Mouse (Mus musculus) CD4-positive helper T cell, adult 2 months (primary cell): ENCODE measurements around the gene Slc16a8.

Source experiments
- DNase-seq: peaks from one replicate; pipeline ENCODE4 v3.0.0-alpha.2; 2012; ENCODE audit warnings: low read depth, missing footprints, low spot score

The Slc16a8 gene

DNA sequence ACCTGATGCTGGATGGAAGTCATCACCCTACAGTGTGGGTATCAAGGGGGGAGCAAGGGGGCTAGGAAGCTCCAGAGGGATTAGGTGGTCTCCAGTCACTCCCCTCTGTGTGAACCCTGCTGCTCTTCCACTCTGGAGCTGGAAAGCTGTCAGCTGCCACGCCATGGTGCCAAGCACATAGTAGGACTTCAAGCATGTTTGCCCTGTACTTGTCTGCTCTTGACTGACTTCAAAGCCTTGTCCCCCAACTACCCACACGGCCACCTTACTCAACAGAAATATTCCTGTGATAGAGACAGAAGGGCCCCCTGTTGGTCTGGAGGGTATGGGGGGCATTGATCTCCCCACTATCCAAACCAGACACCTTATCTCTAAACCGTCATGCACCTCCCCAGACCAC is 38.4 kb downstream of the Slc16a8 start:
- no peak for DNase-seq

DNA sequence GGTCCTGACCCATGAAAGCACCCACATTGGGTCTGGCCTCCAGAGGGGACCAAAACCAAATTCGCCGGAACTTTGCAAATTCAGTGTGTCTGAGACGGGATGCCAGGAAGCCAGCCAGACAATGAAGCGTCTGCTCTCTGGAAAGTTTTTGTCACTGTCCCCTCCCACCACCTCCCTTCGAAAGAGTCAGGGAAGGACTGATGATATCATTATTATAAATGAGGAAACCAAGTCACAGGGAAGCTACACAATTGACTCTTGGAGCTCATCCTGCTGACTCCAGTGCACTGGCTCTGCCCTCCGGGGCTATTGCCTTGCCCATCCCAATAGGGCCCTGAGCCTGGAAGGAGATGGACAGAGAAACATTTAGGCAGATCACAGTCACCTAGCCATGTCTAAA is 41.0 kb downstream of the Slc16a8 start:
- no peak for DNase-seq

DNA sequence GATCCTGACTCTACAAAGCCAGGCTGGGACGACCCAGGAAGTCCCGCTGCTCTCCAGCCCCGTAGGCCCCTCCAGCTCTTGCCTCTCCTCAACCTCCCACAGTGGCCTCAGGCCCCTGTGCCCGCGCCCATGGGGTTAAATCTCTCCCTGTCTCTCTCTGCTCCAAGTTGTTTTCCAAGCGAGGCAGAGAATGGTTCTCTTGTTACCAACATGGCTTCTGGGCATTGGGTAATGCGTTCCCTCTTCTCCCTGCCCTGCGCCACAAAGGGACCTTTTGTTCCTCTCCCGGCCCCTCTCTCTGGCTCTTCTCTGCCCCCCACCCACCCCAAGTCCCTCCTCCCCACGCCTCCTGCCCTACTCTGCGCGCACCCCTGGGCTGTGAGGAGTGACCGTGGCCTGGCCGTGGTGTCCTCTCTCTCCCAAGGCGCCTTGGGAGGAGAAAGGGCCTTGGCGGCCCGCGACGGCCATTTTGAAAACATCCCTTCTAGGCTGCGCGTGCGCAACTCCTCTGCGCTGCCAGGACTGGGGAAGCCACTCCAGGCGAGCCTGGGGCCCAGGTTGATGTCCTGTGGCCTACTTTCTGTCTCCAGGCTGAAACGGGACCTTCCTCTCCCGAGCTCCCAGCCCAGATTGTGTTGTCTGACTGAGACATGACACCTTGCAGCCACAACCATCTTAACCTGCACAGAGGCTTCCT is 41.7 kb downstream of the Slc16a8 start:
- no peak for DNase-seq

DNA sequence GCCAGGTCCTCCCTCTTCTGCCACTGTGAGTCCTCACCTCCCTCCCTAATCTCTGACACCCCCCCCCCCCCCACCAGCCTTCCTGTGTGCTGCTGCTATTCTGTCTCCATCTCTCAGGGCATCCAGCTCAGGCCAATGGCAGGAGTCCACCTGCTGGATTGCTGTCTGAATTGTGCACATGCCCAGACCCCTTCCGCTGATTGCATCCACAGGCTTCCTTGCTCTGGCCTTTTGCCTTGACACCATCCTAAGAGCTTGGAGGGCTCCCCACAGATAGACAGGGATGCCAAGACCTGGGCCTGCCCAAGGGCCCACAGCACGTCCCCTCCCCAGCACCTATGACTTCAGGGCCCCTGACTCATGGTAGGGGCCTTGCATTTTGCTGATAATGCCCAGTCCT is 44.2 kb downstream of the Slc16a8 start:
- DNase-seq: no peak

DNA sequence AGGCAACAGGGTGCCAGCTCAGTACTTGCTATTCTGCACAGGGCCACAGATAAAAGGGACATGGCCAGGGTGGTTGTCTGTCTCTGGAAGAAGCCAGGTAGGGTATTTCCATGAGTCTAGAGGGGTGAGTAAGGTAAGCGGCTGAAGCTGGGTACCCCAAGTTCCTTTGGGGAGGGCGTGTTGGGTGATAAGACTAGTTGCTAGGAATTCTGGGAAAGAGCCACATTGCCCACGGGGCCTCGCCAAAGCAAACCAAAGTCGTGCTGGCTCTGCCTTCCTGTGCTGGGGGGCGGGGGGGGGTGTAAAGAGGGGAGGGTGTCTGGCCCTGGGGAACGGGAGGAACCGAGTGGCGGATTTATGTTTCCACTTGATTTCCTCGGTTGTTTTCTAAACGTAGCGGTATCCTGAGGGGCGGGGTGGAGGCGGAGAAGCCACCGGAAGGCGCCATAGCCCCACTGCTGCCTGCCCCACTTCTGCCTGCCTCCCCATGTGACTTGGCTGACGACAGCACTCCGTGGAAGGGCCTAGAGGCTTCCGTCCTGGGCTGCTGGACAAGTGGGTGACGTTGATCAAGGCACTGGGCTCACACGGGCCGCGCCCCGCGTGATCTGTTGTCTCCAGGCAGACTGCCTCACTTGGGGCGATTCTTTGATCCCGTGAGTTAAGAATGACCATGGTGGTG is 45.7 kb downstream of the Slc16a8 start:
- DNase-seq: peak; percentile 89

DNA sequence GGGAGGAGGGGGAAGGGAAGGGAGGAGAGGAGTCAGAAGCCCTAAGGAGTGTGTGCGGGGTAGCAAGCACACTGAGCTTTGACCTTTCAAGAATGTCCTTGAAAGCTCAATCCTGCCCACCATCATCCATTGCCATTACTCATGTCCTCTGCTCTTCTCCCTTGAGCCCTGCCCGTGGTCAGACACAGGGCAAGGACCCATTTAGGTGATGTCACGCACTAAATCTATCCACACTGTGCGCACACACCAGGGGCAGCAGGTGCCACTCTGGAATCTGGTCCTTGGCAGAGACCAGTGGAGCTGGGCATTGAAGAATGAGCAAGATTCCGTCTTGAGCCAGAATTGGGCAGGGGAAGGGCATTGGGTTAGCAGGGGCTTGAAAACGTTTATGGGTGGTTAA is 46.4 kb downstream of the Slc16a8 start:
- DNase-seq: no peak

DNA sequence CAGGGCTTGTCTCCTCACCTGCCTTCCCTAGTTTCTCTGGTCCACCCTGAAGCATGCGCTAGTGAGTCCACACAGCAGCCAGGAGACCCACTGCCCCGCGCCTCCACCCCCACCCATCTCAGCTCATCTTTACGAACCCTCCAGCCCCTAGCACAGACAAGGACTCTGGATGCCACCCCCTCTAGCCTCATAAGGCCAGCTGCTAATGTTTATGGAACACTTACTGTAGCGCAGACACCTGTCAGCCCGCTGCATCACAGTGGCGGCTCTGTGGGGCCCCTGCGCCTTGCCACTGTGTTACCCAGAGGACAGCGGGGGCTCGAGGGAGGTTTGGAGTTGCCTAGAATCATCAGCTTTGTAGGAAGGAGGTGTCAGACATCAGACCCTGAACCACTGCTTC is 52.0 kb downstream of the Slc16a8 start:
- DNase-seq: no peak

DNA sequence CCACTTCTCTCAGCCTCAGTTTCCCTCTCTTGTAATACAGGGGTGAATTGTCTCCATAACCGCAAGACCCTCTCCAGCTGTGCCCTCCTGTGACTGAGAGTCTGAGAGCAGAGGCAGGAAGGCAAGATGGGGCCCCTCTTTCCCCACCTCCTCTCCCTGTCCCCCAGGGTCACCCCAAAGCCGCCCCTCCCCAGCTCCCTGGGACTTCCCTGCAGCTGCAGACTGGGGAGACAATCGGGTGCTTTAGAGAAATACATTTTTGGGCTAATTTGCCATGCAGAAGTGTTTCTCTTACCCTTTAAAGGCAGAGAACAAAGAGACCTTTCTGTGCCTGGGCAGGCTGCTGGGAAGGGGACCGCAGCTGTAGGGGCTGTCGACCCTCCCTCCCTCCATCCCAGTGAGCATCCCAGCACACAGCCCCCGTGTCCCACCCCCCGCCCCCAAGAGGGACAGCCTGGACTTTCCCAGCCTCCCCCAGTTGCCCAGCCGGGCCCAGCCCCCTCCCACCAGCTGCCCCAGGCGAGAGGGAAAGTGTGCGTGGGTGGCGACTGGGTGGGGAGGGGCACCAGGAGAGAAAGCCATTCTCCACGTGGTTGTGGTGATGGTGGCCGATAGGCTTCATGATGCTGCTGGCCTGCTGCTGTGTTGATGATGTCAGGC is 52.9 kb downstream of the Slc16a8 start:
- peak; percentile 25 for DNase-seq
